Mouse (Mus musculus) testis, adult 10 weeks (tissue): ENCODE measurements around the gene Olfr1259. TPM values are rescaled to one million over a fixed set of nuclear protein-coding genes. Genes with fewer than 3 reads are reported as not detected.

Experiments
- polyA plus RNA-seq: library from polyadenylated mRNA; stranded (reverse); fragments of 350-450 nt; fragmentation: Illumina TruSeq; extraction: RNeasy Lipid Tissue Mini Kit (QIAGEN cat#74804); gene quantifications from one replicate; pipeline ENCODE4 v1.2.3, GENCODE M21; 2014; ENCODE audit warnings: low read depth, low replicate concordance

Gene Olfr1259
- 0.07 TPM for polyA plus RNA-seq

DNA sequence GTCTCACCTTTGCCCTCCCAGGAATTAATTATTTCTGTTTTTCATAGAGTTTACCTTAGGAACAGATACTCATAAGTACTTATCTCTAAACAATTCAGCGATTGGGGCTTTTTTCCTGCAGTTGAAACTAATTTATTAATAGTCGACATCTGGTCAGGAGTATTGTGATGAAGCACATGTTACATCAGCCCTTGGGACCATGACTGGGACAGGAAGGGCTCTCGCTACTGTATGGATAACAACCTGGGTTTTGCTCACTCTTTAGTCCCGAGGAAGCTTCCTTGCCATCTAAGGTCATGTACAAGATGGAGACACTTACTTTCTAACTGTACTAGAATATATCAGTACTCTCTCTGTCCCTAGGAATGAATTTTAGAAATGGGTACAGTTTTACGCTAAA lies at the start of gene Olfr1259:
Gene Olfr1259, minus strand, starts transcription at position 101 of the 400 bp plus-strand sequence.

GRCm38 (mm10) chr2:89990921-89991320 lies 42.5 kb upstream of the Olfr1259 start, which contains the start of gene Olfr1261:
Olfr1261 (plus strand) TSS chr2:89991221.

DNA sequence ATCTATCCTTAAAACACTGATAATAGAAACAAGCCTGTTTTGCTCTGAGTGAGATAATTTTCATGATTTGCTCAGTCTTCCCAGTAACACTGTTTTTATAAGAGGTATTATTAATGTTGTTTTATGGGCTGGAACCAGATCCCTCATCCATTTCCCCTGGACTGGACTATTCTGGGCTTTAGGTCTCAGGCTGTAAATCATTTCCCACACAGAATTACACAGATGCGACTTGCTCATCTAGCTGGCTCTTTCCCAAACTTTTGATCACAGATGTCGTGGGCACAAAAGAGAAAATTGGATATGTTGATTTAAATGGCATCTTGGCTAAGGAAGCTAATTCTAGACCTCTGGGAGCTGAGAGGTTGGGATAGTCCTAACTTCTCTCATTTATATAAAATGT lies 25.7 kb upstream of the Olfr1259 start, which contains the start of gene Olfr1260:
Gene Olfr1260, plus strand, starts transcription at position 157 of the 400 bp plus-strand sequence.

DNA sequence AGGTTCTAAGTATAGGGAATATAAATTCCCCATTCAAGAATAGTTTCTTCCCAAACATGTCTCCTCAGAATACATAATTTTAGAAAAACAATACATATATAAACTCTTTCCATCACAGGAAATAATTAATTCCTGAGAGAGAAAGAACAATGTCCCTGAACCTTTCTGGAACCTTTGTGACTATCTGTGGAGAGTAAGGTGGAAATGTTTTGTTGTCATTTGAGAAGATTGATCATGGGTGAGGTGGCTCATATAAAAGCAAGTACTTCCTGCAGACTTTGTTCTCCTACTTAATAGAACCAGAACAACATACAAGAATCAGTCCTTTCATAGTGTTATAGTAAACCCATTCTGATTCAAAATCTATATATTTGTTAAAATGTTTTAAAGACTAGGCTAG lies 21.5 kb downstream of the Olfr1259 start, which contains the start of gene Olfr1258:
Gene Olfr1258, plus strand, starts transcription at position 301 of the 400 bp plus-strand sequence.

Other genes starting within 250 kb of the Olfr1259 start
- gene Olfr1252, start 223.7 kb downstream of the Olfr1259 start, polyA plus RNA-seq: not detected
- not detected for gene Olfr1253, start 191.6 kb downstream of the Olfr1259 start, polyA plus RNA-seq
- gene Olfr1254, start 155.0 kb downstream of the Olfr1259 start, polyA plus RNA-seq: not detected
- not detected for gene Olfr1255, start 136.6 kb downstream of the Olfr1259 start, polyA plus RNA-seq
- not detected for gene Olfr1256, start 107.1 kb downstream of the Olfr1259 start, polyA plus RNA-seq
- gene Olfr48, start 100.5 kb downstream of the Olfr1259 start, polyA plus RNA-seq: not detected
- 0.14 TPM for gene Olfr1257, start 70.2 kb downstream of the Olfr1259 start, polyA plus RNA-seq
- not detected for gene Olfr1258, start 21.4 kb downstream of the Olfr1259 start, polyA plus RNA-seq
- gene Olfr1260, start 25.7 kb upstream of the Olfr1259 start, polyA plus RNA-seq: not detected
- not detected for gene Olfr1261, start 42.6 kb upstream of the Olfr1259 start, polyA plus RNA-seq
- gene Olfr1262, start 51.5 kb upstream of the Olfr1259 start, polyA plus RNA-seq: 0.03 TPM
- 0.04 TPM for gene Olfr1263, start 63.5 kb upstream of the Olfr1259 start, polyA plus RNA-seq
- gene Olfr1264, start 76.9 kb upstream of the Olfr1259 start, polyA plus RNA-seq: not detected
- not detected for gene Olfr1265, start 86.7 kb upstream of the Olfr1259 start, polyA plus RNA-seq
- gene Olfr140, start 114.9 kb upstream of the Olfr1259 start, polyA plus RNA-seq: not detected
- not detected for gene Olfr1269, start 172.7 kb upstream of the Olfr1259 start, polyA plus RNA-seq
- gene Olfr32, start 193.6 kb upstream of the Olfr1259 start, polyA plus RNA-seq: 0.49 TPM
- gene Olfr1270, start 204.4 kb upstream of the Olfr1259 start, polyA plus RNA-seq: 0.29 TPM